Mouse (Mus musculus): ENCODE measurements around the gene Osbpl11.

GRCm38 (mm10) chr16:33234128-33234527 is 49.3 kb downstream of the Osbpl11 start:
- no peak for TF ChIP-seq CTCF (IDR thresholded peaks at IDR 0.05; ENCODE audit: low read depth)
- no peak for TF ChIP-seq EP300 (IDR thresholded peaks at IDR 0.05; ENCODE audit: low read depth)
